Mouse (Mus musculus): ENCODE data around the gene Socs2. TPM values are rescaled to one million over a fixed set of nuclear protein-coding genes. Genes with fewer than 3 reads are reported as not detected.

The Socs2 gene
- total RNA-seq, 2 experiments from 2014 or later: 79.1 to 80.9 TPM

DNA sequence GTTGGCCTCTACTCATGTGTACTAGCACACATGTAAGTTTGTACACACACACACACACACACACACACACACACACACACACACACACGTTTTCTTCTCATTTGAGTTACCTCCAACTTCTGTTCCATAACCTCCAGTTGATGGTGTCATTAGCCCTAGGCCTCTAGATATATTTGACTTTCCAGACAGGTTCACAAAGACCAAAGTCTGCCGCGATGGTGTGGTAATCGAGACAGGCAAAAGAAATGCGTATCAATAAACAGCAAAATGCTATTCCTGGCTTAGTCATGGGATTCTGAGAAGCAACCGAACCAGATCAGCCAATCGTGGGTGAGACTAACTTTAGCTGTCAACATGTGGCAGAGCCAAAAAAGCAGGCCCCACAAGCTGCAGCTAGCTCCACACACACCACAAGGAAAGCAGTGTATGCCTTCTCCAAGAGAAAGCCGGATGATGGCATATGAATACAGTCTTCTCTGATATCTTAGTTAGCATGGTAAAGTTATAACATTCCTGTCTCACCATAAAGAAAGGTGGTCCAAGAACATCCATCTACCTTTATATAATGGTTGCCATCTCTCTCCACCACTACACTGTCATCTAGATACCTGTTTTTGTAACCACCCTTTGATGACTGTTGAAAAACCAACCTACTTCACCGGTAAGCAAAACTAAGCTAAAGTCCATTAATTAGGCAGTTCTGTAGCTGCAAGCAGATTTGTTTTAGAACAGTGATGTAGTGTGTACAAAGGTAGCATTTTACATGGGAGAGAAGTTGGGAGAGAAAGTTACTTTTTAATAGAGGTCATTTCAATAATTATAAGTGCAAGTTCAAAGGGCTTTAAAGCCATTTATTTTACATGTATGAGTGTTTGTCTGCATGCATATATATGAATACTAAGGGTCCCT lies 9.5 kb upstream of the Socs2 start:
- no peak for DNase-seq
- intact Hi-C loops (cut with DNase I): no loop called here

DNA sequence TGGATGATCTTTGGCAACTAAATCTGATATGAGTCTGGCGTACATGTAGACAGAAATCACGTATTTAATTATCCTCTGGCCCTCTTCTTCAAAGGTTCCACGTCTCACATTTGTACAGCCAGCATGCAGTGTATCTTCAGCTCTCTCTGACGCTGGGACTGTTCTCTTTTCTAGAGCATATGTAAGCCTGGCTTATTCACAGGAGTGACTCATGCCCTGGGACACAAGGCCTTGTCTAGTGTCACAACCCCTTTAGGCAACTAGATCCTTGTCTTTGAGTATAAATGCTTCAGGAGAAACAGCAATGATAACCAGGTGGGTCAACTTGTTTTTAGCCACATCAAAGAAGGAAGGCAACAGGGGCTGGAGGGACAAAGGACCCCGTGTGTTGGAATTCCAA lies 5.7 kb upstream of the Socs2 start:
- DNase-seq: no peak
- intact Hi-C loops (cut with DNase I): no loop called here

DNA sequence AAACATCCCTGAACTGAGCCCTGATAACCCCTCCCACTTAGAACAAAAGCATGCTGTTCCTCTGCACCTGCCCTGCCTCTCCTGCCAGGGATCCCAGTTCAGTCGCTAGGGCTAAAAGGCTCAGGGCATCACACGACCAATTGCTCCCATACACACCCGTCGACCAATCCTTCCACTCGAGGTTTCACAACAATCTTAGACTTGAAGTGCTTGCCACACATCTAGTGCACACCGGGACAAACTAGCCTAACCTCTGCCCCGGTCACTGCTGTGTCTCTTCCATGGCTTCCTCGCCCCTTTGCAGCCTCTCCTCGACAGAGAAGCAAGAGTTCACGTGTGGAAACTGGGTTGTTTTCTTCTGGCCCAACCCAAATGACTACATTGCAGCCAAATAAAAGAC lies 3.3 kb upstream of the Socs2 start:
- intact Hi-C loops (cut with DNase I): no loop called here
- DNase-seq: no peak

DNA sequence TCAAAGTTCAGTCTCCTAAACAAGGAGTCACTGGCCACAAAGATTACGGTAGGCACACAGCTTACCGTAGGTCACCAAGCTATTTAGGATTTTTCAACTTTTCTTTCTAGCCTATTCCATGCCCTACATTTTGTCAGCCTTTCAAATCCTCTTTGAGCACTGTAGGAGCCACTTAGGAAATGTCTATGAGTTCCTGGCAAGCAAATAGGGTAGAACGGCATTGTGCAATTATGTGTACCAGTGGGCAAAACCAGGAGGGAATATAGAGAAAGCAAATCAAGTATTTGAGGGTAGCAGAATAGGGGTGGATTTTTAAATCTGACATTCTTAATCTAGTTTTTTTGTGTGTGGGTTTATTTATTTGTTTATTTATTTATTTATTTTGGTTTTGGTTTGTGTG lies 2.7 kb upstream of the Socs2 start:
- intact Hi-C loops (cut with DNase I): loop anchor here (2.0 to 5.0 kb wide), 3 partner anchors 57 to 332 kb away; no protein-coding TSS in a partner anchor
- DNase-seq: no peak

DNA sequence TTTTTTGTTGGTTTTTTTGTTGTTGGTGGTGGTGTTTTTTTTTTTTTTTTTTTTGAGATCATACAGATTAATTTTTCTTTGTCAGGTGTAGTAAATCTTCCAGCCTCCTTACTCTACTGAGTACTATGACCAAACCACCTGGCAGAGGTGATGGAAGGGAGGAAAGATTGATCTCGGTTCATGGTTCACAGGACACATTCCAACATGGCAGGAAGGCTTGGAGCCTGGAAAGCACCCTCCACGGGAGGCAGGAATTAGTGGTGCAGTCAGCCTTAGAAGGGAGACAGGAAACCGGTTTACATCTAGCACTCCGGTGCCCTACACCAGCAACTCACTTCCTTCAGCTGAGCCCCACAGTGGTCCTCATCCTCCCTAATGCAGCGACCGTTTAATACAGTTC lies 1.7 kb upstream of the Socs2 start:
- no peak for DNase-seq
- intact Hi-C loops (cut with DNase I): loop anchor here (1.0 to 5.0 kb wide), 4 partner anchors 58 to 426 kb away; no protein-coding TSS in a partner anchor

DNA sequence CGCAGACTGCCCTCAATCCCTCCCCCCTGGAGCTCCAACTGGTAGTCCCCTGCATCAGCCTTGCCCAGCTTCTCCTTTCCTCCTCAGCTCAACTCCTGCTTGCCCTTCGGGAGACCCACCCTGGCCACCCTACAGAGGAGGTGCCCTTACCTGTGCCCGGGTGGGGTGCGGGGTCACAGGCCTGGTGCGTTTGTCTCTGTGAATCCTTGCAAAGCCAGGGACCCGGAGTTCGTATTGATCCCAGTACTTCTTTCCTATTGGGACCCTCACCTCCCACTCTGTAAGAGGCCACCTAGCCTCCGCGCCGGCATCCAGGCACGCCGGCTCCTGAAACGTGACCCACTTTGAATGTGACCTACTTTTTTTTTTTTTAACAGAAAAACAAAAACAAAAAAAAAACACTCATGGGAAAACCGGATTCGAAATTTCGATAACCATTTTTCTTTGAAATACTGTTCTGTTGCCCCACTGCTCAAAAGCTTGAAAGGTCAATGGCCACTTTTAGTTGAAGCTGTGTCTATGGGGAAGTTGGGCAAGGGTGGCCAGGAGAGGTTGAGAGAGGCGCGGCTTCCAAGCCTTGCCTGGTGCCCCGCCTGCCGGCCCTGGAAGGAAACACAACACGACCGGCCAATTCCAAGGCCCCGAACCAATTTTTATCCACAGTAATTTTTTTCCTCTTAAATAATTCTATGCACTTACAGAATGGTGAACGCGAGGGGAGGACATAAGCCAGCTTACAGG lies 686 bp upstream of the Socs2 start:
- DNase-seq: peak; percentile 81 to 85

DNA sequence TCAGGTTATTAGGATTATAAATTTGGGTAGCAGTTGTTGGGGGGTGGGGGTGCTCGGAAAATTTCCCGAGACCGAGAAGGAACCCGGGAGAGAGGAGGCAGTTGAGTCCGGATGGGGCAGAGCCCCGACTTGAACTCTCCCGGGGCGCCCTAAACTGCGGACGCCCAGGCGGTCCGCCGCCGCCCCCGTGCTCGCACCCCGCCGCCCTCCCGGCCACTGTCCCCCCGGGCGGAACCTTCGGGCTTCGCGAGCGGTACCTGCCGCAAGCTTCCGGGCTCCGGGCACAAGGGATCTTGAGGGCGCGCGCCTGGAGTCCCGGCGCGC lies 657 bp downstream of the Socs2 start:
- DNase-seq: no peak
- intact Hi-C loops (cut with DNase I): loop anchor here (2.0 to 5.0 kb wide), 5 partner anchors 80 to 329 kb away; no protein-coding TSS in a partner anchor

More for the DNA sequence above, 686 bp upstream of the Socs2 start:
- intact Hi-C loops (cut with DNase I): loop anchor here (1.0 to 5.0 kb wide), 8 partner anchors 59 to 425 kb away; no protein-coding TSS in a partner anchor

DNA sequence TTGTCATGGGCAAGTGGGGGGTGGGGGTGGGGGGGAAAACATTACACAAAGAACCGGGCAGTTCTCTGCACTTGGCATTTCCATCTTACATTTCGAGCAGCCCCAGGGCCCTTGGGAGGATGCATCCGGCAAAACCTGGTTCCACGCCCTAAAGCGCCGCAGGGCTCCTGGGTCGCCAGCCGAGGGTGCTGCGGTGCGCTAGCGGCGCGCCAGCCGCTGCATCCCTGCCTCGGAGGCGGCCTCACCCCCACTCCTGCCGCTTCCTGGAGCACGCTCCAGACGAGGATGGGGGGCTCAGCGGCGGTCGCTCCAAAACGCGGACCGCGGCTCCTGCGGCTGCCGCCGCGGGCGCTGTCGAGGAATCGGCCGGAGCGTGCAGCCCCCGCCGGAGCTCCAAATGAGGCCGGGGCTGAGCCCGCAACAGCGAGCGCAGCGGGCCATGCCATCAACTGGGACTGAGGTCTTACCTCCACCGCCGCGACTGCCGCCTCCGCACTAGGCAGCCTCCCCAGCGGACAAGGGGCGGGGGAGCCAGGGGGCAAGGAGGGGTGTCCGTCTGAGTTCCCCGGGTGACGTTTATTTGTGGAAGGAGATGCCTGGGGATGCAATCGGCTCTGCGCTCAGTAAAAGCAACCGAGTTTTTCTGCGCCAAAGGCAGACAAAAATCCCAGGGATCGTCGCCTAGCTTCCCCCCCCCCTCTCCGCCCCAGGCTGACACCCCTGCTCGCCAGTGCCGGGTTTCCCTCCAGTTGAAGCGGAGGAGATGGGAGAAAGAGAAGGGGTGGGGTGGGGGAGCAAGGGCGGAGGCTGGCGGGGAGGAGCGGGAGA lies 1.2 kb downstream of the Socs2 start:
- DNase-seq: peak; percentile 71 to 72
- intact Hi-C loops (cut with DNase I): loop anchor here (1.0 to 5.0 kb wide), 6 partner anchors 16 to 328 kb away; no protein-coding TSS in a partner anchor

DNA sequence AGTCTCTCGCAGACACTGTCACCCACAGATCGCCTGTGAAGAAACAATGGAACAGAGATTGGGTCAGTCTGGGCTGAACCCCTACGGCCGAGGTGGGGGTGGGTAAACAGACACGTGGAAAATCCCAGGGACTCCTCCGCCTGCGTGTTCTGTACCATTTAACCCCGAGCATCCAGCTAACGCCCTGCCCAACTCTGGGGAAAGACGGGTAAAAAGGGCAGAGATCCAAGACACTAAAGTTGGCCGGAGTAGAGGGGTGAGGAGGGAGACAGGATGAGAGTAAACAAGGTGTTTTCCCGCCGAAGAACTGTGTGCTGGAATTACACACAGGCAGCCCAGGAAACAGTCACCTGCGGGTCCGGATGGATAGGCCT lies 1.8 kb downstream of the Socs2 start:
- DNase-seq: peak; percentile 43 to 51
- intact Hi-C loops (cut with DNase I): loop anchor here (1.0 to 5.0 kb wide), 2 partner anchors 16 to 328 kb away; no protein-coding TSS in a partner anchor

DNA sequence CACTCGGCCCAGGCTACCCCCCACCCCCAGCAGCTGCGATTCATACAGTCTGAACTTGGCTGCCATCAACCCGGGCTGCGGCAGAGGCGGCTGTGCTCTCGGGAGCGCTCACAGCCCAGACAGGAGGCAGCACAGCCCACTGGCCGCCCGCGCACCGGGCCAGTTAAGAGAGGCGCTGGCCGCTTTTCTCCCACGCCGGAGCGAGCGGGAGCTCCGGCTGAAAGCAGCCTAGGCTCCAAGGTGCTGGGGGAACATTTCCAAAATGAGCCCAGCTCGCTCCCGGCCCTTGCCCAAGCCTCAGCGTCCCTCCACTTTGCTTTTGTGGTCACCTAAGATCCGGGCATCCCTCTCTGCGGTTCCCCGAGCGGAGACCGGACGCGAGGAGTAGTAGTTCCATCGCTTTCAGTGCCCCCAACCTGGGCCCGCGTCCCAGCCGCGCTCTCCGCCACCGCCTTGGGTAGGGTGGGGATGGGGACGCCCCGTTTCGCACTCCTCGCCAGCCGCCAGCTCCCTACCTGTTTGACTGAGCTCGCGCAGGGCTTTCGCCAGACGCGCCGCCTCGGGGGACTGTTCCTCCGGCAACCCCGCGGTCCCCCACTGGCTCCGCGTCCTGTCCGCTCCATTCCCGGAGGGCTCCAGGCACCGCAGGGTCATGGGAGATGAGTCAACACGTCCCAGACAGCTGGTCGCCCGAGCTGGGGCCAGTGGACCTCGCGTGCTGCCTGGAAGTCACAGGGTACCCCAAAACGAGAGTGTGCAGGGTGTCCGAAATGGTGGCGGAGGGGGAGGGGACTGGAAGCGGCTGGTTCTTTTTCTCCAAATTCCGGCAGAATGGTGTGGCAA lies 2.4 kb downstream of the Socs2 start:
- peak; percentile 67 to 70 for DNase-seq
- intact Hi-C loops (cut with DNase I): loop anchor here (1.0 to 5.0 kb wide), 2 partner anchors 15 to 327 kb away; no protein-coding TSS in a partner anchor

DNA sequence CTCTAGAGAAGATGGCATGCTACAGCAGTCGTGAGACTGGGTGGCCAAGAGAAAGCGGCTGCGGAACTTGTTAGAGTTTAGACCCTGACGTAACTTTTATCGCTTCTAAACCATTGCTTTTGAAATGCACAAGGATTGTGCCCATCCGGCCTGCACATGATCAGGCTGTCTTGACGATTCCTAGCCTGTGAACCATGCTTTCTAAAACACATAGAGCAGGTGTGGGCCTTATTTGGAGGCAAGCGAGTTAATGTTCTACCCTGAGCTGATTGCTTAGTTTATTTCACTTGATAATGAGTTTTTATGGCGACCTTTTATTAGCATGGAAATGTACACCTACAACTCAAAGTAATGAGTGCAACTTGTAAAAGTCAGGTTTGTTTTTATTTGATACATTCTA lies 5.8 kb downstream of the Socs2 start:
- intact Hi-C loops (cut with DNase I): no loop called here
- DNase-seq: no peak

DNA sequence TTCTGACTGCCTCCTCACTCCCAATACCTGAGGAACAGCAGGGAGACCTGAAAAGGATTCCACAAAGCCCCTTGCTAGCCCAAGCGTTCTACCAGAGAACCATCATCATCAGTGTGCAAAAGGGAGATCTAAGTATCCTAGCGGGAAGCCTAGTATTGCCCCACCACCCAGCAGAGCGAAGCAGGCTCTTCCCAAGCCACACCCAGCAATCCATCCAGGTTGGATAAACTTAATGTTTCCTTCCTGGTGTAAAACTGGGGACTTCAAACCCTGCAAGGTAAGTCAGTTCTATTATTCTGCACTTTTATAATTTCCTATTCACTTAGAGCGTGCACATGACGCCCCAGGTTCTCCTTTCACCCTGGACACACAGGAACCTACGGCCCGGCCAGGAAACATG lies 6.3 kb downstream of the Socs2 start:
- no peak for DNase-seq
- intact Hi-C loops (cut with DNase I): no loop called here

DNA sequence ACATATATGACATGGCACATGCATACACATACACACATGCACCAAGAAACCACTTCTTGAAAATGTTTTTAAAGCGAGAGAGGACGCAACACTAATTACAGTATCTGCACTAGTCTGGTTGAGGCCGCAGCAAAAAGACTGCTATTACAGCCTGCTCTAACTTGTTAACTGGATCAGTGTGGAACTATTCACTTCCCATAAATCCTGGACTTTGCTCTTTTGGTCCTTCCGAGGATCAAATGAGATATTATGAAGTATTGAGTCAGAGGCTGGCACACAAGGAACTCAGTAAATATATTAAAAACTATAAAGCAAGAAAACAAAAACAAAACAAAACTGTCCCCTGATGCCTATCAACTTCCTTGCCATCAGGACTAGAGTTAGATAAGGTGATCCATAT lies 6.8 kb downstream of the Socs2 start:
- DNase-seq: no peak
- intact Hi-C loops (cut with DNase I): no loop called here

DNA sequence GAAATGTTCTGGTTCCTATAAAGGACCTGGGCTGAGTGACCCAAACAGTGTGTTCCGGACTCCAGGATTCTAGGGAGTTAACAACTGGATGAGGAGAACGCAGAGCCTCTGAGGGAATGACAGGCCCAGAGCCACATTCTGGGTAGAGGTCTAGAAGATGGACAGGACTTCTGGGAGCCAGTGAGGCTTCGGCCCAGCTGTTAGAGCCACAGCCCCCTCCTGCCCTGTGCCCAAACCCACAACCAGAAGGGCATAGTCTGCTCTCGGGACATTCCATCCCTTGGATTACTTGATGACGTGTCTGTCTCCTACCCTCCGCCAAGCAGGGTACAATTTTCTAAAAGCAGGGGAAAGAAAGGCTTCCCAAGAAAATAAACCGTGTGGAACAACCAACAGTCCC lies 7.8 kb downstream of the Socs2 start:
- intact Hi-C loops (cut with DNase I): no loop called here
- no peak for DNase-seq

DNA sequence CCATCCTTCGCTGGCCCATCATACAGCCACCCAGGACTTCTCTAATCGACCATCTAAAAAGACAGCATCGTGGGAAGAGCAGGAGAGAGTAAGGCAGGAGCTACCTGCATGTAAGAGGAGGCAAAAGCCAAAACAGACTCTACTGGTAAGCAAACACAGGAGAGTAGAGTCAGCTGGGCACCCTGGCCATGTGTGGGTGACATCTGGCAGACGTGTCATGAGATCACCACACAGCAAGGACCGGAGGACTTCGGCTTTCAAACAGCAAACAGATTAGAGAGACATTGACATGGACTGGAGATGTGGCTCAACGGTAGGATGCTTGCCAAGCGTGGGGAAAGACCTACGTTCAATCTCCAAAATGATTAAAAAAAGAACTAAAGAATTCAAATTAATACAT lies 8.5 kb downstream of the Socs2 start:
- no peak for DNase-seq
- intact Hi-C loops (cut with DNase I): no loop called here

DNA sequence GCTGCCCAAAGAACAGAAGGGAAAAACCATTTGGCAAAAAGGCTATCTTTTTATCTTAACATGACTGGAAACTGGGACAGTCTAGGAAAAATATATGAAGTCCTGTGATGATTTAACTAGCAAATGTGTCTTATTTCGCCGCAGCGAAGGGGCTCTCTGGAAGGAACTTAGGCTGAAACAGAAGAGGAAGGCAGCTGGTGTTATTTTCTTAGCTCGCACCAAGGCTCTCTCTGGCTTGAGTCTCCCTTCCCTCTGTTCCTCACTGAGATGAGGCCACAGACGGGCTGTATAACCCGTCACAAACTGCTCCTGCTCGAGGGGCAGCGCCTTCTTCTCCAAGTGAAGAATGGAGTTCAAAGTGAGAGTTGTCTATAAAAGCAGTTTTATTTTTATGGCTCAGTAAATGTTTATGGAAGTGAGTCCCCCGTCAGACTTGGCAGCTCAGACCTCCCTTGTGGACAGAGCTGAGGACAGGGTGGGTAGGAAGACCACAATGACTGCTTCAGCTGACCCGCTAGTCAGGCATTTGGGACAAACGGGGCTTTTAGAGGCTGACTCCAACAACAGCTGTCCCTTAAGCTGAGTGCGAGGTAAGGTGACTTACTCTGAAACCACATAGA lies 9.3 kb downstream of the Socs2 start:
- DNase-seq: no peak
- intact Hi-C loops (cut with DNase I): no loop called here

DNA sequence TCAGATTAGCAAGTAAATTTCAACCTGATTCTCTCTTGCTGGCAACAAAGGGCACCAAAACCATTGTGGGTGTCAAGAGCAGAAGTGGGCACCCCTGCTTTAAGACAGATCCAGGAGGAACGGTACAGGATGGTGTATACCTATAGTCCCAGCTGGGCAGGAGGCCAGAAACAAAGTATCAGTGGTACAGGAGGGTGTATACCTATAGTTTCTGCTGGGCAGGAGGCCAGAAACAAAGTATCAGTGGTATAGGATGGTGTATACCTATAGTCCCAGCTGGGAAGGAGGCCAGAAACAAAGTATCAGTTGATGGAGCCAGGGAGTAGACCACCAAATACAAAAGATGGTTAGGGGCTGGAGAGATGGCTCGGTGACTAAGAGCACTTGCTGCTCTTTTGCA lies 12.2 kb downstream of the Socs2 start:
- DNase-seq: no peak
- intact Hi-C loops (cut with DNase I): no loop called here

DNA sequence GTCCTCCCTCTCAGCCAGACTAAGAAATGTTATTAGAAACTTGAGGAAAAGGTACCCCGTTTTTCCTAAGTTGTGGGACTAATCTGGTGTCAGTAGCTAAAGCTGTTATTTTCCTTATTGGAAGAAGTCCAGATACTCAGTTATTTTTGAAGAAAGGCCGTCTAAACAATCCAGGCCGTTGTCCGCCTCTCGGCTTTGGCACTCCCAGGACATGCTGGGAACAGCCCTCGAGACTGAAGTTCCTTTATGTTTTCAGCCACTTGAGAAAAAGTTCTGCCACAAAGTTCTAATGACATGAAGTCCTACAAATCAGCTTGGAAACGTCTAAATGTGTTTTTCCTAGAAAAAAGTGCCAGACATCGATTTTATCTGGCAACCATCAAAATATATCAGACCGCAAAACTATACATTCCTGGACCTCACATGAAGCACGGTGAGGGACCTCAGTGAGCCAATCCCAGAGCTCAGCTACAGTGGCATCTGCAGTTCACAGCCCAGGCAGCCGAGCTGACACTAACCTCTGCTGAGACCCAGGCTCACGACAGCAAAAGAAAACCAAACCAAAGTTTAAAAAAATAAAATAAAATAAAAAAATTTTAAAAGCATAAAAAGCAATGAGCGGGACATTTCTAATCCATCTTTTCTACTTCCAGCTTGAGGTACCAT lies 17.2 kb downstream of the Socs2 start:
- intact Hi-C loops (cut with DNase I): loop anchor here (1.0 kb wide), 1 partner anchor 15 kb away; no protein-coding TSS in a partner anchor
- no peak for DNase-seq

DNA sequence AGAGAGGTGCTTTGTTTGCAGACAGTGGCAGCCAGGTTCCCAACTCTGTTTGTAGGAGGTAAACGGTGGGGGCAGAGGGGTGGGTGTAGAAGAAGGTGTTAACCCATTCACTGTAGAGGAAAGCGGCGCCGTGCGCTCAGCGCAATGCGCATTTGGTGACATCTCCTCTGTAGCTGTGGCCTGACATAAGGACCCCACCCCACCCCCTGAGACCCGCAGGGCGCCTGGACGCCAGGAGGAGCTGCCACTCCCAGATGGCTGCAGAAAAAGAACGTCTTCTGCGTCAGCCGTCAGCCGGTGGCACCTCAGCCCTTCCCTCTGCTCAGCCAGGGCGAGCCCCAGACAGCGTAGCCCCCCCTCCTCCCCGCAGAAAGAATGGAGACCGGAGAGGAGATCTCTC lies 18.5 kb downstream of the Socs2 start:
- intact Hi-C loops (cut with DNase I): no loop called here
- peak; percentile 48 to 53 for DNase-seq

All from heart, postnatal 14 days (tissue).